Mouse (Mus musculus) heart, embryonic 15.5 days (tissue): ENCODE results near the gene Foxo4. TPM values are rescaled to one million over a fixed set of nuclear protein-coding genes. Genes with fewer than 3 reads are reported as not detected.

ENCODE experiments used
- ATAC-seq: fragments of 200-750 bp; cut with Nextera tagmentation; replicated peaks from 2 replicates; pipeline ENCODE4 v1.8.0; 2017; ENCODE audit warnings: low read depth, moderate TSS enrichment; ENCODE audit not compliant: insufficient number of reproducible peaks, insufficient read depth, low FRiP score
- H3K27ac ChIP-seq: fragments of 300-500 bp; sonication (generic); 2 replicates; pipeline ENCODE4 v1.5.1; 2015; ENCODE audit warnings: mild to moderate bottlenecking, inconsistent platforms
- H3K27me3 ChIP-seq: fragments of 300-500 bp; sonication (generic); 2 replicates; pipeline ENCODE4 v1.6.1; 2015; ENCODE audit warnings: inconsistent platforms
- H3K36me3 ChIP-seq: fragments of 300-500 bp; sonication (generic); 2 replicates; pipeline ENCODE4 v1.6.1; 2015; ENCODE audit warnings: mild to moderate bottlenecking, inconsistent platforms
- H3K4me1 ChIP-seq: fragments of 300-500 bp; sonication (generic); replicated peaks from 2 replicates; pipeline ENCODE4 v1.6.1; 2015; ENCODE audit warnings: inconsistent platforms
- H3K4me2 ChIP-seq: fragments of 300-500 bp; sonication (generic); 2 replicates; pipeline ENCODE4 v1.6.1; 2015; ENCODE audit warnings: inconsistent platforms, mild to moderate bottlenecking, moderate library complexity
- H3K4me3 ChIP-seq: fragments of 300-500 bp; sonication (generic); 2 replicates; pipeline ENCODE4 v1.5.1; 2015; ENCODE audit warnings: mild to moderate bottlenecking, inconsistent platforms
- H3K9ac ChIP-seq: fragments of 300-500 bp; sonication (generic); 2 replicates; pipeline ENCODE4 v1.6.1; 2015; ENCODE audit warnings: mild to moderate bottlenecking, inconsistent platforms
- H3K9me3 ChIP-seq: fragments of 300-500 bp; sonication (generic); replicated peaks from 2 replicates; pipeline ENCODE4 v1.6.1; 2016; ENCODE audit warnings: inconsistent platforms
- WGBS: fragments of 180-500 bp; shearing (Covaris S2); methylation state at CpG from one replicate; pipeline ENCODE4 v1.1.7; 2015; ENCODE audit warnings: mixed read lengths; 5-methylcytosine and 5-hydroxymethylcytosine counted together
- polyA plus RNA-seq: library from polyadenylated mRNA; unstranded; fragments of >200 nt; fragmentation: Nextera tagmentation; extraction: Ambion mirVana; gene quantifications from 2 replicates; pipeline ENCODE4 v1.2.1, GENCODE M21; 2015

Foxo4 gene
- polyA plus RNA-seq, 1 experiment from 2014 or later = 1.9 TPM

DNA sequence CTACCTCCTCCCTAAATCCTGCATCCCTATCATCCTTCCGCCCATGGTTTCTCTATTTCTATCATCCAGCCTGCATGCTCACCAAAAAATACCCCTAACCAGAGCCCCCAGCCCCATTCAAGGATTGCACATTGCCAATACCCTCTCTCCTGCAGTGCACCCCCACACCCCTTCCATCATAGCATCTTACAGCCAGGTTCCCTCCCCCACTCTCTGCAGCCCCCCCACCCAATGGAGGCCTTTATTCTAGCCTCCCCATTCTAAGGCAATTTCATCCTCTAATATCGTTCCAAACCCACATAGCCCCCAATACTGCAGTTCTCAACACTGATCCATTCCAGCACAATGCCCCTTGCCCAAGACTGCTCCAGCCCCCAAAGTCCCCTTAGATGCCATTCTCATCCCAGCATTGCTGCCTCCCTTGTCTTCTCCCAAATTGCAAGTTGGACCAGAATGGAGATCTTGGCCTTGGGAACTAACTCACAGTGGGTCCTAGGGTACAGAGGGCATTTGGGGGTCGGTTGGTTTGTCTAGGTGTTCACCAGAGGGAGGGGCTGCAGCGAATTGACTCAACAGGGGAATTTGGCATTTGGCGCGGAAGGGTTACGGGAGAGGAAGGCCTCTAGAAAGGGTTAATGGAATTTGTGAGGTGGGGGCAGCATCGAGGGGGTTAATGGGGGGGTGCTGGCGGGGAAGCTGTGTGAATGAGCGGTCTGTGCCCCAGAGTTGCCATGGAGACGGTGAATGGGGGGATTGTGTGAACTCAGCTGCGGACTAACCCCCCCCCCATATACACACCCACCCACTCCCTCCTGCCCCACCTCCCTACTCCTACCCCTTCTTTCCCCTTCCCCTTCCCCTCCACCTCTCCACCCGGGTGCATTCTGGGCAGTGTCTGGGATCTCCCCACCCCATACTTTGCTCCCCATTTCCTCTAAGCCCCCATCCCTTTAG lies 45.4 kb downstream of the Foxo4 start:
- Histone ChIP-seq H3K9ac (no peak overlapping the region), H3K27me3 (no peaks in the 10 kb centered on the region), H3K36me3 (peaks cover 10% of the 10 kb centered on the region; the same call in 1 of the 2 replicates), H3K4me2 (peak overlapping the region; percentile 62), H3K27ac (no peak overlapping the region), H3K4me1 (peaks cover 2% of the 10 kb centered on the region; the same call in 1 of the 2 replicates), H3K4me3 (peak overlapping the region; percentile 41), H3K9me3 (no peaks in the 10 kb centered on the region)
- 28% methylated on average over 13 of the region's 13 CpGs for whole genome bisulfite sequencing
- ATAC-seq = no peak

DNA sequence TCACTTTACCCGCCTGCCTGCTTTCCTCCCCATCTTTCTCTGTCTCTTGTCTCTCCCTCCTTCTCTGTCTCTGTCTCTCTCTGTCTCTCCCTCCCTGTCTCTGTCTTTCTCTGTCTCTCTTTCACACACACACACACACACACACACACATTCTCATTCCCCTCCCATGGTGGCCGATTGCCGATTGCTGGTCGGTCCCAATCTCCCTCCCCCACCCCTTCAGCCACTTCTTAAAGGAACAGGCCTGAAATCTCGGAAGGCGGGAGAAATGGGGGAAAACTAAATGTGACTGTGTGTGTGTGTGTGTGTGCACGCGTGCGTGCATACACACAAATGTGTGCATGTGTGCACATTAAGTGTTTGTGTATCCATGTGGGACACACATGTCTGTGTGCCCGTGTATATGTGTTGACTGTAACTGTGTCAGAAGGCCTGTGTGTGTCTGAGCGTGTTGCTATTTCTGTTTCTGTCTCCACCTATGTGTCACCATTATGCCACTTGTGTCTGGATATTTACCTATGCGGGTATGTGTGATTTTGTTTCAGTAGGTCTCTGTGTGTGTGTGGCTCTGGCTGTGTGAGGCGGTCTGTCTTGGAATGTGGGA lies 46.2 kb downstream of the Foxo4 start:
- H3K36me3 ChIP-seq = peaks cover 5% of the 10 kb centered on the region; the same call in 1 of the 2 replicates
- no peaks in the 10 kb centered on the region for H3K27me3 ChIP-seq
- H3K4me1 ChIP-seq = peaks cover 2% of the 10 kb centered on the region; the same call in 1 of the 2 replicates
- H3K4me3 ChIP-seq = peak overlapping the region; percentile 41
- no peak for ATAC-seq
- H3K27ac ChIP-seq = no peak overlapping the region
- no peak overlapping the region for H3K9ac ChIP-seq
- peak overlapping the region; percentile 62 for H3K4me2 ChIP-seq
- 33% methylated on average over 13 of the region's 13 CpGs for WGBS
- no peaks in the 10 kb centered on the region for H3K9me3 ChIP-seq

DNA sequence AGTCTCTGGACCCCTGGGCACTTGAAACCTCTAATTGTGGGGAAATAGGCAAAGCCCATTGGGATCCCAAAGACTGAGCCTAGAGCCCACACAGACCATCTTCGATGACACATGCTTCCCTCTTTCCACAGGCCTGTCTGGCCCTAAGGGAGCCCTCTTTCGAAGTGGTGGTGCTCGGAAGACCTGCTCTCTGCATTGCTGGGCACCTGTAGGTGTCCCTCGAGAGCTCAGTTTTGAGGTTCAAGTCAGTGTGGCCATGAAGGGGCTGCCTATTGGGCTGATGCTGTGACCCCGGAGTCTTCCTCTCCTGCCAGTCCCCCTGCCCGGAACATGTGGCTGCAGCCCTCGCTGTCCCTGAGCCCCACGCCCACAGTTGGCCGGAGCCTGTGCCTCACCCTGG lies 47.3 kb downstream of the Foxo4 start:
- 79% methylated on average over 9 of the region's 9 CpGs for WGBS
- H3K36me3 ChIP-seq = no peaks in the 10 kb centered on the region; the same call in 1 of the 2 replicates
- H3K4me3 ChIP-seq = no peak overlapping the region
- no peak for ATAC-seq
- H3K9me3 ChIP-seq = no peaks in the 10 kb centered on the region
- peaks cover 2% of the 10 kb centered on the region; the same call in 1 of the 2 replicates for H3K4me1 ChIP-seq
- H3K27ac ChIP-seq = no peak overlapping the region
- no peaks in the 10 kb centered on the region for H3K27me3 ChIP-seq
- no peak overlapping the region for H3K9ac ChIP-seq
- no peak overlapping the region for H3K4me2 ChIP-seq

DNA sequence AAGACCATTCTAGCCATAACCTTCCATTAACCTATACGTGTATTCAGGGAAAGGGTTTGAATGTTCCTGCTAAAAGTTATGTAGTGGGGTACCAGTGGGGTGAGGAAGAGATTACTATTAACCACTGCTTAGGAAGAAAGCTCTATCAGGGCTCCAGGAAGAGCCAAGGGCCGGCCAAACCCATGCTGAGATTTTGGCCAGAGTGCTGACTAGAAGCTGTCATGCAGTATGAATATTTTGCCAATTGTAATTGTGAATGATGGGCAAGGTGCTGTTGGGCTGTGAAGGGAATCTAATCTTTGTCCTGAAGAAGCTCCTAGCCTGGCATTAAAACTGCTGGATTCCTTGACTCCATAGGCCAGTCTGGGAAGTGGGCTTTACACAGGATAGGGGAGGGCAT lies 50.3 kb downstream of the Foxo4 start:
- no peak overlapping the region for H3K27ac ChIP-seq
- H3K4me3 ChIP-seq = no peak overlapping the region
- H3K36me3 ChIP-seq = no peaks in the 10 kb centered on the region
- 48% methylated on average over 2 of the region's 2 CpGs for WGBS
- peaks cover 2% of the 10 kb centered on the region; the same call in 1 of the 2 replicates for H3K4me1 ChIP-seq
- no peak for ATAC-seq
- no peak overlapping the region for H3K9ac ChIP-seq
- H3K9me3 ChIP-seq = no peaks in the 10 kb centered on the region
- H3K27me3 ChIP-seq = no peaks in the 10 kb centered on the region; the same call in 1 of the 2 replicates
- no peak overlapping the region for H3K4me2 ChIP-seq

DNA sequence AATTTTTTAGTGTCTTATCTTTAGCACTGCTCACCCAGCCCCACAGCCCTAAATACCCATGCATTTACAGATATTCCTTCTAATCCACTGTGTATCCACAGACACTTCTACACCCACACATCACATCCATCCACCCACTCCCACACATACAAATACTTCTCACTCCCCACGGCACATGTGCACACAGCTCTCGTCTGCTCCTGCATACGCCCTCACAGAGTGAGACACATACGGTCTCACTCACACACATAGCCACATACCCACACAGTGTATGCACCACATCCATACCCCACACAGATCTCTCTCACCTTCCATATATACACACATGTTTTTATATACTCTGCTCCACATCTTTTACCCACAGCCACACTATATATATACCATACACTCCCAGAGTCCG lies 55.0 kb downstream of the Foxo4 start:
- no peak for ATAC-seq
- no peaks in the 10 kb centered on the region; the same call in 1 of the 2 replicates for H3K27me3 ChIP-seq
- no peaks in the 10 kb centered on the region for H3K36me3 ChIP-seq
- no peaks in the 10 kb centered on the region for H3K4me1 ChIP-seq
- no peak overlapping the region for H3K9ac ChIP-seq
- no peak overlapping the region for H3K4me3 ChIP-seq
- 77% methylated on average over 5 of the region's 5 CpGs for WGBS
- H3K9me3 ChIP-seq = no peaks in the 10 kb centered on the region
- no peak overlapping the region for H3K4me2 ChIP-seq
- H3K27ac ChIP-seq = no peak overlapping the region

Other genes with a start within 250 kb of the Foxo4 start
- gene Tex11, start 194.9 kb upstream of the Foxo4 start, polyA plus RNA-seq = 0.29 and 0.45 TPM in 2 replicates
- 0.26 and 0.80 TPM in 2 replicates for gene Slc7a3, start 168.5 kb upstream of the Foxo4 start, polyA plus RNA-seq
- 34.3 and 39.7 TPM in 2 replicates for gene Snx12, start 32.0 kb upstream of the Foxo4 start, polyA plus RNA-seq
- not detected in 2 replicates for gene Gm614, start 9.5 kb downstream of the Foxo4 start, polyA plus RNA-seq
- gene Il2rg, start 13.7 kb downstream of the Foxo4 start, polyA plus RNA-seq = 17.3 and 31.0 TPM in 2 replicates
- not detected in 2 replicates for gene Gm20489, start 14.5 kb downstream of the Foxo4 start, polyA plus RNA-seq
- gene Med12, start 19.5 kb downstream of the Foxo4 start, polyA plus RNA-seq = 17.0 and 24.2 TPM in 2 replicates
- 1.7 and 3.3 TPM in 2 replicates for gene Nlgn3, start 44.6 kb downstream of the Foxo4 start, polyA plus RNA-seq
- gene Gjb1, start 121.8 kb downstream of the Foxo4 start, polyA plus RNA-seq = 0.21 and 0.91 TPM in 2 replicates
- 22.1 and 24.6 TPM in 2 replicates for gene Zmym3, start 166.3 kb downstream of the Foxo4 start, polyA plus RNA-seq
- gene Nono, start 174.8 kb downstream of the Foxo4 start, polyA plus RNA-seq = 209 and 253 TPM in 2 replicates
- 77.1 and 88.5 TPM in 2 replicates for gene Itgb1bp2, start 194.6 kb downstream of the Foxo4 start, polyA plus RNA-seq